Mouse (Mus musculus) left cerebral cortex, postnatal 14 days (tissue): Measurements from ENCODE around the gene Prlhr. TPM values are rescaled to one million over a fixed set of nuclear protein-coding genes. Genes with fewer than 3 reads are reported as not detected.
A peak's percentile ranks its signal among the peaks of the same experiment; 100 is the strongest.

Experiments
- DNase-seq, 2 experiments: peaks; one replicate each; pipeline ENCODE4 v3.0.0; 2021 to 2022; ENCODE audit warnings: low spot score in 2 of 2, mixed read lengths in 1 of 2
- intact Hi-C: fragments of 180-260 bp; cut with DNase I; formaldehyde crosslinking; loops from one replicate; pipeline ENCODE4 v1.15.1; 2025
- total RNA-seq, 2 experiments: library from RNA; stranded (reverse); gene quantifications; 2 replicates each; pipeline ENCODE4 v1.2.3; 2021

Gene Prlhr
- total RNA-seq, 2 experiments from 2014 or later = 0.27 TPM; not detected in 1

DNA sequence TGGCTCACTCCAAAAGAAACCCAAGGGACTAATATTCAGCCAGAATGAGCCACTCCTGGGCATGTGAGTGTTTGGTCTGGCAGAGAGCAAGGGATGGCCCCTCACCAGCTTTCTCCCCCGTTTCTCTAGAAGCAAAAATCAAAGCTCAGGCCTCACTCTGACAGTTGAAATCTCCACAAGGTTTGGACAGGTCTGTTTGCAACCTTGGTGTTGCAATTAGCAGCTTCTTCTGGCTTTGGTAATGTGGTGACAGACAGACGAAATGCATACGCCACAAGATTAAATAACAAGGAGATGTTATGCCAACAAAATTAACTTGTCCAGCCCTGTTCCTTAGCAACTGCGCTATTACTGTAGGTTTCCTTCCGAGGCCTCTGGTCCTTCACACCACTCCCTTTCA lies 28.0 kb downstream of the Prlhr start:
- intact Hi-C loops = no loop called here
- DNase-seq = no peak

DNA sequence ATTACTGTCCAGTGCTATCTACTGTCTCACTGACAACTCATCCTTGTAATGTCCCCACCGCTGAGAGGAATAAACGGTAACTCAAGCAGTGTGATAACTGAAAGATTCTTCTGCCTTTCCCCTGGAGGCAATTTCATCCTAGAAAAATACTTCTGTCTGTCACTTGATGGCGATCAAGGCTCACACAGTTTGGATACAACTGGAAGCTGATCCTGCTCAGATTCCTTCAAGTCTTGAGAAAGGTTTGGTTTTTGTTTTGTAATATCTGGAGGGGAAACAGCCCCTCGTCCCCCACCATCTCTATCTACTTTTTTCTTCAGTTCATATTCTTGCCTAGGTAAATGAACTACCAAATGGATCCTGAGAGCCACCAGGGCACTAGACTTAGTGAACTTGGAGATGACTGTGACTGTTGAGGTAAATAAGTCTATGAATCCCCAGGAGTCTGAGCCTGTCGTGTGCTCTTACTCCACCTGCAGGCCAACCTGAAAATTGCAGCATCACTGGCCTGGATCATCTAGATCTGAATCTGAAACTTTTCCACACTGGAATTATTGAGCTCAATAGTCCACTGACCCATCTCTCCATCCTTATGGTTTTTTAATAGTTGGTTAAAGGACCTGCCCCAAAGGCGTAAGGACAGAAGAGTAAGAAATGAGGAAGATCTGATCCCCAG lies 30.4 kb downstream of the Prlhr start:
- intact Hi-C loops = loop anchor here (2.0 kb wide), 1 partner anchor 113 kb away; no protein-coding TSS in a partner anchor

DNA sequence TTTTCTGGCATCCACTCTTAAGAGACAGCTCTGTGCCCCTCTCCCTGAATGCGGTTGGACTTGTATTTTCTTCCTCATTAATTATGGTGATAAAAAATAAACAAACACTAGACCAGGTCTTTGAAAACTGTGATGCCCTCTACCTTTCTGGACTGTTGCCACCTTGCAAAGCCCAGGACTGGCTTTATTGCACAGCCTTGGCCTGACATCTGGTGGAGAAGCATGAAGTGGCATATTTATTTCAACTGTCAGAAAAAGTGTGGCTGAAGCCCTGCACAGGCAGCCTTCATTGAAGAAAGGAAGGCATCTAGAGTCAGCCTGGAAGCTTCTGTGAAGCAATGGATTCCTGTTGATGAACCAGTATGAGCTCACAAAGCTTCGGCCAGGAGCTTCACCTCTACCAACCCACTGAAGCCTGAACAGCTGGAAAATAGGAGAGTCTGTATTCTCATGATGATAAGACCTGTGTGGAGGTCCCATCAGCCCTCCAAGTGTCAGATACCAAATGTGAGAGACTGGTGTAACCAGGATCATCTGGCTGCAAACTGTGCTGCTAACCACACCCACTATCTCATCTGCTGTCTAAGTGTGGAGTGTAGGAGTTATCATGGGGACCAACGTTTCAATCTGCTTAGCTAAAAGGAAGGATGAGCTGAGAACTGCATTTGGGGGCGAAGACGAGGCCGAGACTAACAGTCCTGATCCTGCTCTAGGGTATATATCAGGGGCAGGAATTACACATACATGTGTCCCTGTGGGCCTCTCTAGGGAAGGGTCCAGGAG lies 35.6 kb downstream of the Prlhr start:
- intact Hi-C loops = no loop called here
- peak in 1 of 2 experiments; percentile 26 for DNase-seq

More for the DNA sequence above, 30.4 kb downstream of the Prlhr start:
- DNase-seq = peak; percentile 43 to 47

DNA sequence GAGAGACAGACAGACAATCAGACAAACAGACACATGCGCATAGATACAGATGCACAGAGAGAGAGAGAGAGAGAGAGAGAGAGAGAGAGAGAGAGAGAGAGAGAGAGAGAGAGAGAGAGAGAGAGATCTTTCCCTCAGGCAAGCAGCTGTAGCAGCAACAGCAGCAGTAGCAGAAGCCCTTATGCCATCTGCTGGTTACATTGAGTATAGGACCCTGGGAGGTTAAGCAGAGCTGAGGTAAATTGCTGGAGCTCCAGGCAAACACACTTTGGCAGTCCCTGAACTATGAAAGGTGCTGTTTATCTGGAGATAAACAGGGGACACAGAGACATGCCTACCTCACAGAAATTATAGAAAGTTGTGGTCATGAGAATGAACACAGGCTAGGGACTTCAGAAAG lies 50.5 kb downstream of the Prlhr start:
- intact Hi-C loops = loop anchor here (10.0 kb wide), 2 partner anchors 1003 to 1033 kb away; no protein-coding TSS in a partner anchor

More for the DNA sequence above, 50.5 kb downstream of the Prlhr start:
- DNase-seq = peak; percentile 68 to 73

Other genes starting within 250 kb of the Prlhr start
- 10 to 100 TPM; 30.7 TPM for gene Fam204a, start 241.6 kb downstream of the Prlhr start, total RNA-seq
- gene Cacul1, start 112.7 kb upstream of the Prlhr start, total RNA-seq = 10 to 100 TPM; 50.2 to 51.8 TPM